Mouse (Mus musculus): ENCODE data around the gene M1ap. TPM values are rescaled to one million over a fixed set of nuclear protein-coding genes. Genes with fewer than 3 reads are reported as not detected.
A peak's percentile ranks its signal among the peaks of the same experiment; 100 is the strongest.

Gene M1ap
- total and polyA plus RNA-seq, 2 experiments from 2014 or later, result 1.2 TPM; not detected in 1

DNA sequence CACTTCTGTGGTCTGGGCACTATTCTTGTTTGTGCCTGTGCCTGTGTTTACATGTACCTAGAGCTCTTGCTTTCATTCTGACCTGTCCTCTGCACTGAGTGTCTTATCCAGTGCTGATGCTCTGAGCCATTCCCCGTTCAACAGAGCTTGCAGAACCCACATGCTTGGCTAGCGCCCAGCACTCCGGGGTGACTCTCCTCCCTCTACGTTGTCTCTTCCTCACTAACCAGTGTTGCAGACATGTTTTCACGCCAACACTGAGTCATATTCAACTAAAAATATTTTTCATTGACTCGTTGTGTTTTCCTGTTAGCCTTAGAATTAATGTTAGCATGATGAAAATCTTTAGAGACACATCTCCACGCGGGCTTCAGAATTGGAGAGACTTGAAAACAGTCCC is 38.7 kb upstream of the M1ap start:
- no peak for DNase-seq (ENCODE audit: low spot score)
- no peak overlapping the region for H3K9ac ChIP-seq (replicated peaks; ENCODE audit: low read length, poor library complexity, severe bottlenecking)
- no peaks in the 10 kb centered on the region for H3K9me3 ChIP-seq (ENCODE audit: low read length)
- no peak for TF ChIP-seq CTCF (IDR thresholded peaks at IDR 0.05)
- peaks cover 5% of the 10 kb centered on the region; the same call in 1 of the 2 replicates for H3K36me3 ChIP-seq (ENCODE audit: insufficient read depth, low read length)
- no peaks in the 10 kb centered on the region for H3K27me3 ChIP-seq (ENCODE audit: insufficient read depth, low read length)
- H3K4me3 ChIP-seq (ENCODE audit: low read depth, low read length), result no peak overlapping the region
- H3K27ac ChIP-seq (ENCODE audit: low read depth, low read length), result no peak overlapping the region
- no peak for ATAC-seq (ENCODE audit: low FRiP score)
- WGBS, result 83% methylated on average over 8 of the region's 8 CpGs
- H3K4me1 ChIP-seq (ENCODE audit: insufficient read depth, low read length), result no peaks in the 10 kb centered on the region
- no peak overlapping the region for H3K4me2 ChIP-seq (ENCODE audit: low read depth, low read length, poor library complexity, severe bottlenecking)

DNA sequence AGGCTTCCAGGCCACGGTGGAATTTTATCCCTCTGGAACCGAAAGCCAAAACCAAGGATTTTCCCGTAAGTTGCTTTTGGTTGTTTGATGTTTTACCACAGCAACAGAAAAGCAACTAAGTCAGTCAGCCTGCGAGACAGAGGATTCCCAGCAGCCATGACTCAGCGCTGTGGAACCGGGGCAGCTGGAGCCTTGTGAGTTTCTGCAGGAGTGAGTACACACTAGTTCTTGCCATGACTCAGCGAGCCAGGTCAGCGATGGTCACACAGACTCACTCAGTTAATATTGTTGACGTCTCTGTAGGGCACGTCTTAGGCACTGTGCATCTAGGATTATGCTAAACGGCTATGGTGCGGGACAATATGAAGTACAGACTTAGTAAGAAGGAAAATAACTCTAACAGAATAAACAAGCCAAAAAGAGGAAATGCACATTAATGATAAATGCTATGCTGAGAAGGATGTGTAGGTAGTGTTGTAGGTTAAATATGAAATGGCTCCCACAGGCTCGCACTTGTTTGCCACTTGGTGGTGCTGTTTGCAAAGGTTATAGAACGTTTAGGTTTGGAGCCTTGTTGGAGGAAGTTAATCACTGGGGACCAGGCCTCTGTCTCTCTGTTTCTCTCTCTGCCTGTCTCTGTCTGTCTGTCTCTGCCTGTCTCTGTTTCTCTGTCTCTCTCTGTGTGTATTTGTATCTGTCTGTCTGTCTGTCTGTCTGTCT is 37.4 kb upstream of the M1ap start:
- no peak overlapping the region for H3K27ac ChIP-seq (ENCODE audit: low read depth, low read length)
- peaks cover 12% of the 10 kb centered on the region; the same call in 1 of the 2 replicates for H3K36me3 ChIP-seq (ENCODE audit: insufficient read depth, low read length)
- ATAC-seq (ENCODE audit: low FRiP score), result no peak
- no peak overlapping the region for H3K4me3 ChIP-seq (ENCODE audit: low read depth, low read length)
- H3K9ac ChIP-seq (replicated peaks; ENCODE audit: low read length, poor library complexity, severe bottlenecking), result no peak overlapping the region
- peak; percentile 67 for DNase-seq (ENCODE audit: low spot score)
- H3K27me3 ChIP-seq (ENCODE audit: insufficient read depth, low read length), result no peaks in the 10 kb centered on the region
- H3K9me3 ChIP-seq (ENCODE audit: low read length), result no peaks in the 10 kb centered on the region
- TF ChIP-seq CTCF (IDR thresholded peaks at IDR 0.05), result peak; percentile 73
- no peaks in the 10 kb centered on the region for H3K4me1 ChIP-seq (ENCODE audit: insufficient read depth, low read length)
- WGBS, result 58% methylated on average over 14 of the region's 14 CpGs
- no peak overlapping the region for H3K4me2 ChIP-seq (ENCODE audit: low read depth, low read length, poor library complexity, severe bottlenecking)

DNA sequence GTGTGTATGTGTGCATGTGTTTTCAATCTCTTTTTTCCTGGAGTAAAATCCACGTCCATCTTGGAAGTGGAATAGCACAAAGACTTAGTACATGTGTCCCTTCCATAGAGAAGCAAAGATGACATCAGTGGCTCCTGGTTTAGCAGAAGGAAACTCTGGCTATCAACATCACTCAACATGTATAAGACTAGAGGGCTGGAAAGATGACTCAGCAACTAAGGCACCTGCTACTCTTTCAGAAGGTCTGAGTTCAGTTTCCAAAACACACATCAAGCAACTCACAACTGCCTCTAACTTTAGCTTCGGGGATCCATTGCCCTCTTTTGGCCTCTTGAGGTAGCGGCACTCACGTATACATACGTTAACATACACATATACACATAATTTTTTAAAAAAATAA is 35.4 kb upstream of the M1ap start:
- ATAC-seq (ENCODE audit: low FRiP score) (no peak), DNase-seq (ENCODE audit: low spot score) (no peak)
- H3K4me1 ChIP-seq (ENCODE audit: insufficient read depth, low read length), result no peaks in the 10 kb centered on the region
- no peak overlapping the region for H3K9ac ChIP-seq (replicated peaks; ENCODE audit: low read length, poor library complexity, severe bottlenecking)
- H3K27me3 ChIP-seq (ENCODE audit: insufficient read depth, low read length), result no peaks in the 10 kb centered on the region
- 89% methylated on average over 5 of the region's 5 CpGs for WGBS
- no peak overlapping the region for H3K4me3 ChIP-seq (ENCODE audit: low read depth, low read length)
- no peak overlapping the region for H3K4me2 ChIP-seq (ENCODE audit: low read depth, low read length, poor library complexity, severe bottlenecking)
- H3K27ac ChIP-seq (ENCODE audit: low read depth, low read length), result no peak overlapping the region
- peaks cover 12% of the 10 kb centered on the region; the same call in 1 of the 2 replicates for H3K36me3 ChIP-seq (ENCODE audit: insufficient read depth, low read length)
- H3K9me3 ChIP-seq (ENCODE audit: low read length), result no peaks in the 10 kb centered on the region
- TF ChIP-seq CTCF (IDR thresholded peaks at IDR 0.05), result no peak

DNA sequence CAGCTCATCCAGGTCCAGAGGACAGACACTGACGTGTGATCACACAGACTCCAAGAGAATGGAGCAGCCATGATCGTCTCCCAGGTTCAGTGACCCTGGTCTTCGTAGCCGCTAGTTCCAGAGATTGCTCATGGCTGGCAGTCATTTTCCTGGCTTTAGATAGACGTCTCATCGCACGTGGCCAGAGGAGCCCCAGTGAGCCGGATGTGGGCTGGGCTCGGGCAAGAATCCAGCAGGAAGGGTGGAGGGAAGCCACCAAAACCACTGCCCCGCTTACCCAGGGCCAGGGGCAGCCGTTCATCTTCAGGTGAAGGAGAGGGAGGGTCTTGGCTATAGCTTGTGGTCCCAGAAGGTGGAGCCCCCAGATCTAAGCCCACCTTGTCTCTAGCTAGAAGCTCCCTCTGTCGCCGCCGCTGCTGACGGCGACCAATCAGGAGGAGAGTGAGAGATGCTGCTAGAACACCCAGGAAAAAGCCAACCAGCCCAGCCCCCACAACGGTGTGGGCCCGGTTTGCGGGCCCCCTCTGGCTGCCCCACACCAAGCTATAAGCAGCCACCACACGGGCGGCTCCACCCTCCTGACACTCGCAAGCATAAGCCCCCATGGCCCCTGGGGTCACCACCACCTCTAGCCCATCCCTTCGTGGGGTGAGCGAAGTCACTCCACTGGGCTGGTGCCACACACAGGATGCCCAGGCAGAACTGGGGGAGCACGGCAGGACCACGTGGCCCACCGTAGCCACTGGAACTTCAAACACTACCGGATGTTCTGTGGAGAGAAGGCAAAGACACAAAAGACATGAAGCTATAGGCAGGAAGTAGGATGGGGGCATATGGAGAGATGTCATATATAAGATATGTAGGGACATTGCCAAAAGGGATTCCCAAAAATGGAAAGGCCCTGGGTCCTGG is 33.1 kb upstream of the M1ap start:
- Histone ChIP-seq H3K9me3 (ENCODE audit: low read length) (no peaks in the 10 kb centered on the region), H3K4me1 (ENCODE audit: insufficient read depth, low read length) (no peaks in the 10 kb centered on the region), H3K9ac (replicated peaks; ENCODE audit: low read length, poor library complexity, severe bottlenecking) (no peak overlapping the region), H3K4me3 (ENCODE audit: low read depth, low read length) (no peak overlapping the region), H3K36me3 (ENCODE audit: insufficient read depth, low read length) (peaks cover 28% of the 10 kb centered on the region), H3K4me2 (ENCODE audit: low read depth, low read length, poor library complexity, severe bottlenecking) (no peak overlapping the region), H3K27me3 (ENCODE audit: insufficient read depth, low read length) (no peaks in the 10 kb centered on the region), H3K27ac (ENCODE audit: low read depth, low read length) (no peak overlapping the region)
- TF ChIP-seq CTCF (IDR thresholded peaks at IDR 0.05), result no peak
- WGBS, result 86% methylated on average over 28 of the region's 28 CpGs
- DNase-seq (ENCODE audit: low spot score) (no peak), ATAC-seq (ENCODE audit: low FRiP score) (no peak)

DNA sequence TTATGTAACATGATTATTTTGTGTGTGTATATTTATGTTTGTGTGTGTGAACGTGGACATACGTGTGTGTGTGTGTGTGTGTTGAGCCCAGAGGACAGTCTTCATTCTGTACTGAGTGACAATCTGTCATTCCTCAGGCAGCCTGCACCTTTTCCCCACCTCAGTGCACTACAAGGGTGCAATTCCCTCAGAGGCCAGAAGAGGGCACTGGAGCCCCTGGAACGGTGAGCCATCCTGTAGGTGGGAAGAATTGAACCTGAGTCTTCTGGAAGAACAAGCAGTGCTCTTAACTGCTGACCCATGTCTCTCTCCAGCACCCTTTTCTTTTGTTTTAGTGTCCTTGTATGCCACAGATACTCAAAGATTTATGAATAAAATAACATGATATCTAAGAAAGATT is 30.8 kb upstream of the M1ap start:
- DNase-seq (ENCODE audit: low spot score), result peak; percentile 20
- 18% methylated on average over 3 of the region's 3 CpGs for WGBS
- Histone ChIP-seq H3K27ac (ENCODE audit: low read depth, low read length) (no peak overlapping the region), H3K9me3 (ENCODE audit: low read length) (no peaks in the 10 kb centered on the region), H3K36me3 (ENCODE audit: insufficient read depth, low read length) (peaks cover 37% of the 10 kb centered on the region), H3K9ac (replicated peaks; ENCODE audit: low read length, poor library complexity, severe bottlenecking) (no peak overlapping the region), H3K27me3 (ENCODE audit: insufficient read depth, low read length) (no peaks in the 10 kb centered on the region), H3K4me2 (ENCODE audit: low read depth, low read length, poor library complexity, severe bottlenecking) (no peak overlapping the region), H3K4me1 (ENCODE audit: insufficient read depth, low read length) (no peaks in the 10 kb centered on the region), H3K4me3 (ENCODE audit: low read depth, low read length) (no peak overlapping the region)
- no peak for ATAC-seq (ENCODE audit: low FRiP score)
- peak; percentile 91 for TF ChIP-seq CTCF (IDR thresholded peaks at IDR 0.05)

DNA sequence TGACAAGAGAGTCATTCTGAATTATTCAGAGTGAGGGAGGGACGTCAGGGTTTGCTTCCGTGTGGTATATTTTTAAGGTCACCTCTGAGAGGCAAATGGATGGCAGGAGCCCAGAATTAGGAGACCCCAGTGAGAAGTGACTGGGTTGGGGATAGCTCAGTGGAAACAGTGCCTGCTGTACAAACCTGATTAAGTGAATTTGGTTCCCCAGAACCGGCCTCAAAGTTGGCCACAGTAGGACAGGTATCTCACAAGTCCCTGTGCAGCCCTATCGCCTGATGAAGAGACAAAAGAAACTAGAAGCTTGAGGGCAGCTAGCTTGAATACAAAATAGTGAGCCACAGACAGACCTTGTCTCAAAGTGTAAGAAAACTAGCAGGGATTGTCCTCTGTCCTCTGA is 30.2 kb upstream of the M1ap start:
- Histone ChIP-seq H3K4me1 (ENCODE audit: insufficient read depth, low read length) (no peaks in the 10 kb centered on the region), H3K27me3 (ENCODE audit: insufficient read depth, low read length) (no peaks in the 10 kb centered on the region), H3K9me3 (ENCODE audit: low read length) (no peaks in the 10 kb centered on the region), H3K27ac (ENCODE audit: low read depth, low read length) (no peak overlapping the region), H3K4me2 (ENCODE audit: low read depth, low read length, poor library complexity, severe bottlenecking) (no peak overlapping the region), H3K9ac (replicated peaks; ENCODE audit: low read length, poor library complexity, severe bottlenecking) (no peak overlapping the region), H3K36me3 (ENCODE audit: insufficient read depth, low read length) (peaks cover 39% of the 10 kb centered on the region), H3K4me3 (ENCODE audit: low read depth, low read length) (no peak overlapping the region)
- TF ChIP-seq CTCF (IDR thresholded peaks at IDR 0.05), result no peak
- DNase-seq (ENCODE audit: low spot score) (no peak), ATAC-seq (ENCODE audit: low FRiP score) (no peak)
- 89% methylated on average over 4 of the region's 4 CpGs for WGBS
